Comparison of ENCODE assay signal across 8 mouse cellular contexts in the genomic region with DNA sequence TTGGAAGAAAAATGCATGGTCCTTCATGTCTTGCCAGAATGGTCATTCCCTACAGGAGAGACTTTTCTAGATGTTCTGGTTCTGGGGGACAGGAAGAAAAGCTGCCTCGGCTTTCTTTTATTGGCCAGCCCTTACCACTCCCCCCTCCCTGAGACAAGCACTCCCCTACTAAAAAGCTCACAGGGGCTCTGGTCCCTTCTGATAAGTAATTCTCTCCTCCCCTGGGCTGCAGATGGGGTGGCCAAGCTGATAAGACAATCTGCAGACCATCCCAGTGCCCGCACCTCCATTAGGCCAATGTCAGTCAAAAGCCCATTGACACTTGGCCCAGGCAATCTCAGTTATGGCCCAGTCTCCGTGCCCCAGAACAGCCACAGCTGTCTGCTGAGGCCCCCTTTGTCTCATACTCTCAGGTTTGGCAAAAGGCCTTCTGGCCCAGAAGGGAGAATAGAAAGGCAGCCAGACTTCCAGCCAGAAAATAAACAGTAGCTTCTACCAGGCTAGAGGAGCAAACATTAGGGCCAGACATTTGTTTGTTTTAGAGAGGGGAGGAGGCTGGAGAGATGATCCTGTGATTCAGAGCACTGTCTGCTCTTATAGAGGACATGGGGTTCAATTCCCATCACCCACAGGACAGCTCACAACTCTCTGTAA. TPM values are rescaled to one million over a fixed set of nuclear protein-coding genes. Genes with fewer than 3 reads are reported as not detected.
DNase-seq lines count a peak whose midpoint lies in the region; ATAC-seq and TF ChIP-seq lines count a peak whose summit lies in the region.

No protein-coding gene starts in this region.

- H3K4me2 ChIP-seq in hindbrain, embryonic 11.5 days (replicated peaks; ENCODE audit: low read depth, low read length): no peak overlapping the region

- H3K9me3 ChIP-seq in MEL (replicated peaks; ENCODE audit: insufficient read depth, low read length): no peaks in the 10 kb centered on the region
- H3K9me3 ChIP-seq in hindbrain, embryonic 11.5 days (ENCODE audit: control insufficient read depth, low read length): no peaks in the 10 kb centered on the region

- peaks cover 10 to 31% of the 10 kb centered on the region in 2 experiments for H3K4me1 ChIP-seq in MEL (ENCODE audit: control insufficient read depth in 1 of 2, insufficient read depth in 2 of 2, low read length in 2 of 2)
- 0 out of 2 replicates have a peak, but pooled peaks cover 2% of the 10 kb centered on the region for H3K4me1 ChIP-seq in hindbrain, embryonic 11.5 days (replicated peaks; ENCODE audit: control insufficient read depth, insufficient read depth, low read length)

- peaks cover 0 to 24% of the 10 kb centered on the region in 2 experiments; a peak in 2 of 4 replicates for H3K36me3 ChIP-seq in MEL (ENCODE audit: control insufficient read depth in 1 of 2, insufficient read depth in 2 of 2, low read length in 2 of 2)
- no peaks in the 10 kb centered on the region for H3K36me3 ChIP-seq in hindbrain, embryonic 11.5 days (ENCODE audit: control insufficient read depth, insufficient read depth, low read length)

- peak; percentile 49 to 81 for TF ChIP-seq EP300 in MEL (IDR thresholded peaks at IDR 0.05; ENCODE audit: low read depth in 1 of 2, low read length in 2 of 2)

- ATAC-seq in hindbrain, embryonic 11.5 days (ENCODE audit: low FRiP score): no peak

- TF ChIP-seq RAD21 in MEL (IDR thresholded peaks at IDR 0.05; ENCODE audit: low read depth, low read length): no peak

- WGBS in hindbrain, embryonic 11.5 days: 68% methylated on average over 3 of the region's 3 CpGs

- H3K27ac ChIP-seq in MEL (ENCODE audit: control insufficient read depth, low read depth, low read length): peak overlapping the region; percentile 50
- H3K27ac ChIP-seq in hindbrain, embryonic 11.5 days (ENCODE audit: low read depth, low read length): peak overlapping the region; percentile 63; the same call in 1 of the 2 replicates

- TF ChIP-seq CTCF in MEL (IDR thresholded peaks at IDR 0.05 in 2 of 3, conservative IDR thresholded peaks at IDR 0.05 in 1 of 3; ENCODE audit: control insufficient read depth in 1 of 3, insufficient read depth in 1 of 3, low read depth in 2 of 3, low read length in 3 of 3, poor library complexity in 1 of 3, severe bottlenecking in 1 of 3): no peak
- TF ChIP-seq CTCF in brain, embryonic 14.5 days (IDR thresholded peaks at IDR 0.05; ENCODE audit: borderline replicate concordance, extremely low read depth, insufficient read depth, insufficient read length): no peak

- H3K4me3 ChIP-seq in MEL (ENCODE audit: control insufficient read depth in 1 of 2, insufficient read depth in 1 of 2, low read depth in 2 of 2, low read length in 2 of 2): no peak overlapping the region
- no peak overlapping the region for H3K4me3 ChIP-seq in hindbrain, embryonic 11.5 days (ENCODE audit: low read depth, low read length)

- no peak for TF ChIP-seq POLR2A in MEL (IDR thresholded peaks at IDR 0.05; ENCODE audit: control insufficient read depth in 1 of 2, insufficient read depth in 1 of 2, low read depth in 1 of 2, low read length in 2 of 2, poor library complexity in 1 of 2)
- TF ChIP-seq POLR2A in brain, embryonic 14.5 days (IDR thresholded peaks at IDR 0.05; ENCODE audit: borderline replicate concordance, extremely low read depth, insufficient read depth, insufficient read length, poor library complexity, severe bottlenecking): no peak

- DNase-seq in MEL (ENCODE audit: low read depth, low spot score): peak; percentile 61
- DNase-seq in brain, embryonic 14.5 days (ENCODE audit: low read depth): peak; percentile 87
- no peak for DNase-seq in hindbrain, embryonic 11.5 days (ENCODE audit: low spot score)
- peak; percentile 88 for DNase-seq in lung, postnatal 10 days
- no peak for DNase-seq in adrenal gland, adult 18-20 months (ENCODE audit: low spot score in 2 of 2)
- DNase-seq in B cell, adult 2 months: no peak
- no peak for DNase-seq in ovary, postnatal 10 days (ENCODE audit: low spot score)
- DNase-seq in gastrocnemius, adult 8-10 months (ENCODE audit: low spot score in 2 of 2): no peak

- H3K27me3 ChIP-seq in MEL (ENCODE audit: control insufficient read depth in 1 of 2, insufficient read depth in 2 of 2, low read length in 2 of 2): no peaks in the 10 kb centered on the region
- H3K27me3 ChIP-seq in hindbrain, embryonic 11.5 days (ENCODE audit: control insufficient read depth, insufficient read depth, low read length): no peaks in the 10 kb centered on the region

- H3K79me2 ChIP-seq in MEL (ENCODE audit: control insufficient read depth, insufficient read depth, low read length, poor library complexity): no peaks in the 10 kb centered on the region; the same call in 1 of the 2 replicates

- H3K9ac ChIP-seq in MEL (ENCODE audit: control insufficient read depth, low read depth, low read length, poor library complexity, severe bottlenecking): no peak overlapping the region
- H3K9ac ChIP-seq in hindbrain, embryonic 11.5 days (ENCODE audit: low read depth, low read length): no peak overlapping the region

TF ChIP-seq in MEL, 35 proteins besides CTCF, POLR2A, EP300 and RAD21:
- TF ChIP-seq TCF12 (IDR thresholded peaks at IDR 0.05; ENCODE audit: low read depth, low read length): peak; percentile 92
- peak; percentile 50 for TF ChIP-seq RCOR1 (IDR thresholded peaks at IDR 0.05; ENCODE audit: low read depth, low read length)
- TF ChIP-seq POLR2AphosphoS2 (IDR thresholded peaks at IDR 0.05; ENCODE audit: low read length): no peak
- peak; percentile 80 for TF ChIP-seq GATA1 (IDR thresholded peaks at IDR 0.05; ENCODE audit: low read depth, low read length)
- TF ChIP-seq ETS1 (IDR thresholded peaks at IDR 0.05; ENCODE audit: low read depth, low read length): peak; percentile 53; the same call in 1 of the 2 replicates
- TF ChIP-seq MAZ (IDR thresholded peaks at IDR 0.05; ENCODE audit: low read depth, low read length): peak; percentile 69
- no peak for TF ChIP-seq ZMIZ1 (IDR thresholded peaks at IDR 0.05; ENCODE audit: low read depth, low read length)
- no peak for TF ChIP-seq BHLHE40 (IDR thresholded peaks at IDR 0.05; ENCODE audit: borderline replicate concordance, low read depth, low read length)
- no peak for TF ChIP-seq MEF2A (IDR thresholded peaks at IDR 0.05; ENCODE audit: extremely low read depth, insufficient replicate concordance, low read depth, low read length, poor library complexity, severe bottlenecking)
- TF ChIP-seq TAL1 (IDR thresholded peaks at IDR 0.05; ENCODE audit: low read length): peak; percentile 91
- TF ChIP-seq USF2 (IDR thresholded peaks at IDR 0.05; ENCODE audit: borderline replicate concordance in 1 of 2, insufficient read depth in 1 of 2, low read depth in 1 of 2, low read length in 2 of 2): no peak

RNA-seq across cellular contexts. Expression of a gene that starts 3.1 kb away (rescaled TPM):
- total RNA-seq in MEL (2012; rRNA removed): 2.7 and 3.5 TPM in 2 replicates
- polyA plus RNA-seq in MEL (2012; ENCODE audit: insufficient read depth in 1 of 2, insufficient read length in 2 of 2, low read depth in 1 of 2, low replicate concordance in 2 of 2, missing spikeins in 1 of 2): 10 to 100 TPM in 1 of 2 experiments, not detected in 1; 11.4 TPM
- 21.6 and 29.5 TPM in 2 replicates for polyA plus RNA-seq in brain, embryonic 14.5 days (2012; rRNA removed)
- 27.6 TPM in 2 replicates for polyA plus RNA-seq in hindbrain, embryonic 11.5 days (2014; fragmentation: Nextera tagmentation; extraction: Ambion mirVana)
- 10 to 100 TPM; 17.5 to 25.9 TPM for total RNA-seq in adrenal gland, adult 18-20 months (2021)
- 1 to 10 TPM; 5.4 to 6.8 (median 6.1) TPM for total RNA-seq in gastrocnemius, adult 8-10 months (2022)

RNA-seq across cellular contexts. Expression of a gene that starts 21.9 kb away (rescaled TPM):
- 110 and 127 TPM in 2 replicates for total RNA-seq in MEL (2012; rRNA removed)
- polyA plus RNA-seq in MEL (2012; ENCODE audit: insufficient read depth in 1 of 2, insufficient read length in 2 of 2, low read depth in 1 of 2, low replicate concordance in 2 of 2, missing spikeins in 1 of 2): 100 to 1,000 TPM; 150 to 236 TPM
- polyA plus RNA-seq in brain, embryonic 14.5 days (2012; rRNA removed): 20.4 and 31.9 TPM in 2 replicates
- 142 and 144 TPM in 2 replicates for polyA plus RNA-seq in hindbrain, embryonic 11.5 days (2014; fragmentation: Nextera tagmentation; extraction: Ambion mirVana)
- total RNA-seq in adrenal gland, adult 18-20 months (2021): 1 to 10 TPM; 1.1 to 2.5 TPM
- 10 to 100 TPM in 2 of 4 experiments, 1 to 10 TPM in 2; 6.3 to 16.2 (median 11.4) TPM for total RNA-seq in gastrocnemius, adult 8-10 months (2022)

RNA-seq across cellular contexts. Expression of a gene that starts 22.1 kb away (rescaled TPM):
- total RNA-seq in MEL (2012; rRNA removed): 63.3 and 77.4 TPM in 2 replicates
- 100 to 1,000 TPM in 1 of 2 experiments, 10 to 100 TPM in 1; 66.9 to 105 TPM for polyA plus RNA-seq in MEL (2012; ENCODE audit: insufficient read depth in 1 of 2, insufficient read length in 2 of 2, low read depth in 1 of 2, low replicate concordance in 2 of 2, missing spikeins in 1 of 2)
- 43.2 and 46.1 TPM in 2 replicates for polyA plus RNA-seq in brain, embryonic 14.5 days (2012; rRNA removed)
- polyA plus RNA-seq in hindbrain, embryonic 11.5 days (2014; fragmentation: Nextera tagmentation; extraction: Ambion mirVana): 44.7 and 44.9 TPM in 2 replicates
- total RNA-seq in adrenal gland, adult 18-20 months (2021): 10 to 100 TPM; 33.2 to 33.4 TPM
- 10 to 100 TPM; 16.6 to 20.2 (median 19.3) TPM for total RNA-seq in gastrocnemius, adult 8-10 months (2022)

RNA-seq across cellular contexts. Expression of a gene that starts 45.2 kb away (rescaled TPM):
- total RNA-seq in MEL (2012; rRNA removed): 0.35 and 0.49 TPM in 2 replicates
- 1 to 10 TPM in 1 of 2 experiments, not detected in 1; 5.5 TPM for polyA plus RNA-seq in MEL (2012; ENCODE audit: insufficient read depth in 1 of 2, insufficient read length in 2 of 2, low read depth in 1 of 2, low replicate concordance in 2 of 2, missing spikeins in 1 of 2)
- 0.06 and 0.11 TPM in 2 replicates for polyA plus RNA-seq in brain, embryonic 14.5 days (2012; rRNA removed)
- 0.12 and 0.40 TPM in 2 replicates for polyA plus RNA-seq in hindbrain, embryonic 11.5 days (2014; fragmentation: Nextera tagmentation; extraction: Ambion mirVana)
- total RNA-seq in adrenal gland, adult 18-20 months (2021): under 1 TPM; 0.13 to 0.16 TPM
- total RNA-seq in gastrocnemius, adult 8-10 months (2022): under 1 TPM; 0.10 to 0.40 (median 0.21) TPM

Comparison
In these comparisons a context has a peak if more than half of its experiments do, and no peak if none do; other contexts are left out.
1. DNase-seq: peak in MEL (single experiment), brain, embryonic 14.5 days (single experiment) and lung, postnatal 10 days (single experiment); none in hindbrain, embryonic 11.5 days (single experiment), adrenal gland, adult 18-20 months (0 of 2), B cell, adult 2 months (0 of 2), ovary, postnatal 10 days (single experiment) and gastrocnemius, adult 8-10 months (0 of 2).